Mouse (Mus musculus): Measurements from ENCODE around the gene Bcar3.

Bcar3 gene

GRCm38 (mm10) chr3:122566112-122566511, 272.2 kb downstream of the Bcar3 start:
- no peak for DNase-seq (ENCODE audit: low read depth, low spot score)

DNA sequence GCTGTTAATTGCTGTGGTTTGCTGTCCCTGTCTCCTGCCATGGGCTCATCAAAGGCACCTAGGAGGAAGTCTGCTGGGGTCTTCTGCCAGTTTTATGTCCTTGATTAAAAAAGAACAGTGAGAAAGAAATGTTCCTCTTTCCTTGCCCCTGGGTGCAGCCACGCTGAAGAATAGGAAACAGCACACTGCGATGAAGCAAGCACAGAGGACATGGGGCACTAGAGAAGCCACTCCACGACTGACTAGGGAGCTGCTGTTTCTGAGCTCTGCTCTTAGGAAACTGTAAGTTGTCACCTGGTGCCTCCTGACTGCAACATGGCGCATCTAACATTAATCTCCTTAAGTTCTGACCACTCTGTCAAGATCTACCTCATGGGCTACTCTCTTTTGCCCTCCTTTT, 272.6 kb downstream of the Bcar3 start:
- no peak for DNase-seq (ENCODE audit: low read depth, low spot score)

- no peak for DNase-seq (ENCODE audit: low read depth, low spot score)
These were observed 279.7 kb downstream of the Bcar3 start for GRCm38 (mm10) chr3:122573426-122574286.

- DNase-seq (ENCODE audit: low read depth, low spot score), result no peak
These were observed 281.0 kb downstream of the Bcar3 start for GRCm38 (mm10) chr3:122574921-122575320.

GRCm38 (mm10) chr3:122577360-122577759, 283.4 kb downstream of the Bcar3 start:
- no peak for DNase-seq (ENCODE audit: low read depth, low spot score)
